Mouse (Mus musculus): ENCODE measurements around the gene Ppp1r14a. TPM values are rescaled to one million over a fixed set of nuclear protein-coding genes. Genes with fewer than 3 reads are reported as not detected.

The Ppp1r14a gene
- polyA plus RNA-seq, 1 experiment from 2014 or later: 1.8 TPM

DNA sequence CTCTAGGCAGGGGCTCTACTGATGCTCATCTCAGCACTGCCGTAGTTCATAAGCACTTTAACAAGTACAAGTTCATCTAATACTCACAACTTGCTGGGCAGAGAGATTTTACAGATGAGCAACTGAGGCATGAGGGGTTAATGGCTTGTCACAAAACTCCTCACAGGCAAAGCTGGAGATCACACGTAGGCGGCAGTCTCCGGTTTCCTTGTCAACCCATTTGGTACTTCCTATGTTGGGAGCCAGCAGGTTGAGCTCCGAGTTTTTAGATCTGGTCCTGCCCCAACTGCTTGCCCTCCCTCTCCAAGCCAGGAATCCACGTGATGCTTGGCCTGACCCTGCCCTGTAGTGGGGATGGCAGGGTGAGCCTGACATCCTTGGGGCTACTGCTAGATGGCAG, 38.0 kb downstream of the Ppp1r14a start:
- peaks cover 32% of the 10 kb centered on the region for H3K36me3 ChIP-seq (ENCODE audit: control insufficient read depth, insufficient read depth, low read length)
- WGBS: 86% methylated on average over 6 of the region's 6 CpGs
- no peak overlapping the region for H3K9ac ChIP-seq (replicated peaks; ENCODE audit: low read depth, low read length)
- no peak overlapping the region for H3K27ac ChIP-seq (ENCODE audit: low read depth, low read length)
- no peaks in the 10 kb centered on the region for H3K27me3 ChIP-seq (ENCODE audit: control insufficient read depth, insufficient read depth, low read length)
- no peaks in the 10 kb centered on the region for H3K9me3 ChIP-seq (ENCODE audit: control insufficient read depth, low read length)
- H3K4me1 ChIP-seq (ENCODE audit: control insufficient read depth, insufficient read depth, low read length): no peaks in the 10 kb centered on the region
- no peak for ATAC-seq (ENCODE audit: low read depth)
- no peak overlapping the region for H3K4me2 ChIP-seq (ENCODE audit: low read depth, low read length)
- H3K4me3 ChIP-seq (ENCODE audit: low read depth, low read length): no peak overlapping the region

DNA sequence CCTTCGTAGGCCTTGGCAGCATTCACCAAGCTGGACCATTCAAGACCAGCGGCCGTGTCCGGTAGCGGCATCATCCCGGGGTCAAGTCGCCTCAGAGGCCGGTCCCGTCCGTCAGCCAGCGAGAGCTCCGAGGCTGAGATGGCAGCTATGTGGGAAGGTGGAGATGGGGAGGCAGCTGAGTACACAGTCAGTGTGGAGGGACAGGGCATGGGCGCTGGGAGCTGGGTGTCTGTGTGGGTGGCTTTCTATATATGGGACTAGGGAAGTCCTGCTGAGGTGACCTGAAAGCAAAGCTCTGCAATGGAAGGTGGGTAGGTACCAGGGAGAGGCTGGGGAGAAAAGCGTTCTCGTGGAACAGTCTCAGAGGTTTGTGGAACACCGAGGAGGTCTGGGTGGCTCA, 39.9 kb downstream of the Ppp1r14a start:
- Histone ChIP-seq H3K27me3 (ENCODE audit: control insufficient read depth, insufficient read depth, low read length) (no peaks in the 10 kb centered on the region), H3K9ac (replicated peaks; ENCODE audit: low read depth, low read length) (no peak overlapping the region), H3K9me3 (ENCODE audit: control insufficient read depth, low read length) (no peaks in the 10 kb centered on the region), H3K4me2 (ENCODE audit: low read depth, low read length) (no peak overlapping the region), H3K27ac (ENCODE audit: low read depth, low read length) (no peak overlapping the region), H3K36me3 (ENCODE audit: control insufficient read depth, insufficient read depth, low read length) (peaks cover 32% of the 10 kb centered on the region), H3K4me3 (ENCODE audit: low read depth, low read length) (no peak overlapping the region), H3K4me1 (ENCODE audit: control insufficient read depth, insufficient read depth, low read length) (no peaks in the 10 kb centered on the region)
- no peak for ATAC-seq (ENCODE audit: low read depth)
- WGBS: 96% methylated on average over 16 of the region's 16 CpGs

DNA sequence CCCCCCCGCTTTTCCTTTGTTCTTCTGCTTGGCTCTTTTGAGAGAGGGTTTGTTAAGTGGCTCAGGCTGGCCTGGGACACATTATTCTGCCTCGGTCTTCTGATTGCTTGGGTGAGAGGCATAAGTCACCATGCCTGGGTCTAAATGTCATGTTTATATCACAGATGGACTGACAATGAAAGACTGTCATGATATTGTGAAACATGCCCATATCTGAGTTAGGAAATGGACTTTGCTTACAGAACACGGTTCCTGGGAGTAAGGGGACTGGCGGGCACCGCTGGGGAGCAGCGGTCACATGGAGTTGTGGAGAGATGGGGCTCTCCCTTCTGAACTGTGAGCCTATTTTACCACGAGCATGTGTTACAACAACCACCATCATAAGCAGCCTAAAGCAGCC, 45.0 kb downstream of the Ppp1r14a start:
- no peak overlapping the region for H3K9ac ChIP-seq (replicated peaks; ENCODE audit: low read depth, low read length)
- H3K9me3 ChIP-seq (ENCODE audit: control insufficient read depth, low read length): no peaks in the 10 kb centered on the region
- no peak overlapping the region for H3K4me2 ChIP-seq (ENCODE audit: low read depth, low read length)
- no peaks in the 10 kb centered on the region for H3K27me3 ChIP-seq (ENCODE audit: control insufficient read depth, insufficient read depth, low read length)
- no peak for ATAC-seq (ENCODE audit: low read depth)
- H3K27ac ChIP-seq (ENCODE audit: low read depth, low read length): no peak overlapping the region
- H3K36me3 ChIP-seq (ENCODE audit: control insufficient read depth, insufficient read depth, low read length): peaks cover 31% of the 10 kb centered on the region; the same call in 1 of the 2 replicates
- no peak overlapping the region for H3K4me3 ChIP-seq (ENCODE audit: low read depth, low read length)
- H3K4me1 ChIP-seq (ENCODE audit: control insufficient read depth, insufficient read depth, low read length): no peaks in the 10 kb centered on the region
- WGBS: 59% methylated on average over 7 of the region's 7 CpGs

DNA sequence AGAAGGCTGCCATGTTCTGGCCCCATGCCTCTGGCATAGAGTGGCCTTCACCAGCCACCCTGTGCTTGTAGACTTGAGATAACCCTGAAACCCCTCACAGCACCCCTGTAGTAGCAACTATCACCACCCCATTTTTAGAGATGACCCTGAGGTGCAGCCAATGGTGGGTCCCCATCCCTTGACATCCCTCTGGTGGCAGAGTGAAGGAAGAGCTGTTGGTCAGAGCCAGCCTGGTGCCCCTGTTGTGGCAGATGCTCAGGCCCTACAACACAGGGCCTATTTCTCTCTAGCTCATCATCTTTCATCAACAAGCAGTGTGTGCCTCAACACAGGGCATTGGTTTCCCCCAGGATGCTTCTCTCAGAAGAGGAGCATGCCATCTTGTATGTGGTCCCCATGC, 46.2 kb downstream of the Ppp1r14a start:
- Histone ChIP-seq H3K9me3 (ENCODE audit: control insufficient read depth, low read length) (no peaks in the 10 kb centered on the region), H3K4me1 (ENCODE audit: control insufficient read depth, insufficient read depth, low read length) (no peaks in the 10 kb centered on the region), H3K4me2 (ENCODE audit: low read depth, low read length) (no peak overlapping the region), H3K27me3 (ENCODE audit: control insufficient read depth, insufficient read depth, low read length) (no peaks in the 10 kb centered on the region), H3K36me3 (ENCODE audit: control insufficient read depth, insufficient read depth, low read length) (peaks cover 23% of the 10 kb centered on the region; the same call in 1 of the 2 replicates), H3K27ac (ENCODE audit: low read depth, low read length) (no peak overlapping the region), H3K4me3 (ENCODE audit: low read depth, low read length) (no peak overlapping the region), H3K9ac (replicated peaks; ENCODE audit: low read depth, low read length) (no peak overlapping the region)
- ATAC-seq (ENCODE audit: low read depth): no peak

GRCm38 (mm10) chr7:29335841-29336671, 46.9 kb downstream of the Ppp1r14a start:
- Histone ChIP-seq H3K4me3 (ENCODE audit: low read depth, low read length) (no peak overlapping the region), H3K9ac (replicated peaks; ENCODE audit: low read depth, low read length) (no peak overlapping the region), H3K27me3 (ENCODE audit: control insufficient read depth, insufficient read depth, low read length) (no peaks in the 10 kb centered on the region), H3K4me1 (ENCODE audit: control insufficient read depth, insufficient read depth, low read length) (no peaks in the 10 kb centered on the region), H3K27ac (ENCODE audit: low read depth, low read length) (no peak overlapping the region), H3K9me3 (ENCODE audit: control insufficient read depth, low read length) (no peaks in the 10 kb centered on the region), H3K4me2 (ENCODE audit: low read depth, low read length) (no peak overlapping the region), H3K36me3 (ENCODE audit: control insufficient read depth, insufficient read depth, low read length) (peaks cover 16% of the 10 kb centered on the region; the same call in 1 of the 2 replicates)
- ATAC-seq (ENCODE audit: low read depth): no peak
- WGBS: 87% methylated on average over 6 of the region's 6 CpGs

DNA sequence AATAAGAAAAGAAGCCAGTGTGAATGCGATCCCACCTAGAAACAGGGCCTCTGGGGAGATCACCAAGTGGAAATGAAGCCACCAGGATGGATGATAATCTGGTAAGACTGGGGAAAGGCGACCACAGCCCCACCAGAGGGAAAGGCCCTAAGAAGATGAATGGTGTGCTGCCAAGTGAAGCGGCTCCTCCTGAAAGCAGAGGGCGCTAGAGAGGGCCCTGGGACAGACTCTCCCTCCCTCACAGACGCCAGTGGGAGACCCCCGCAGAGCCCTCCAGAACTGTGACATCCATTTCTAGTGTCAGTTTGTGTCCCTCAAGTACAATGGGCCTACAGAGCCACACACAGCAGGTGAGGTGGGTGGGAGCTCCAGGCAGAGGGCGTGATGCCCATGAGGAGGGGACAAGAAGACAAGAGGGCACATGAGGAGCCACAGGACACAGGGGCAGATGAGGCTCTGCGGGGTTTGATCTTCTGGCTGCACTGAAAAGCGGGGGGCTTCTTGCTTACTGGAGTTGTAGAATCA, 47.7 kb downstream of the Ppp1r14a start:
- no peak for ATAC-seq (ENCODE audit: low read depth)
- Histone ChIP-seq H3K4me2 (ENCODE audit: low read depth, low read length) (no peak overlapping the region), H3K27me3 (ENCODE audit: control insufficient read depth, insufficient read depth, low read length) (no peaks in the 10 kb centered on the region), H3K9me3 (ENCODE audit: control insufficient read depth, low read length) (no peaks in the 10 kb centered on the region), H3K9ac (replicated peaks; ENCODE audit: low read depth, low read length) (no peak overlapping the region), H3K36me3 (ENCODE audit: control insufficient read depth, insufficient read depth, low read length) (peaks cover 13% of the 10 kb centered on the region; the same call in 1 of the 2 replicates), H3K27ac (ENCODE audit: low read depth, low read length) (no peak overlapping the region), H3K4me1 (ENCODE audit: control insufficient read depth, insufficient read depth, low read length) (peaks cover 2% of the 10 kb centered on the region; the same call in 1 of the 2 replicates), H3K4me3 (ENCODE audit: low read depth, low read length) (no peak overlapping the region)
- 67% methylated on average over 9 of the region's 9 CpGs for WGBS

- H3K27me3 ChIP-seq (ENCODE audit: control insufficient read depth, insufficient read depth, low read length): no peaks in the 10 kb centered on the region
- peaks cover 13% of the 10 kb centered on the region; the same call in 1 of the 2 replicates for H3K36me3 ChIP-seq (ENCODE audit: control insufficient read depth, insufficient read depth, low read length)
- H3K4me2 ChIP-seq (ENCODE audit: low read depth, low read length): no peak overlapping the region
- H3K27ac ChIP-seq (ENCODE audit: low read depth, low read length): no peak overlapping the region
- no peak overlapping the region for H3K9ac ChIP-seq (replicated peaks; ENCODE audit: low read depth, low read length)
- ATAC-seq (ENCODE audit: low read depth): no peak
- no peak overlapping the region for H3K4me3 ChIP-seq (ENCODE audit: low read depth, low read length)
- H3K4me1 ChIP-seq (ENCODE audit: control insufficient read depth, insufficient read depth, low read length): peaks cover 9% of the 10 kb centered on the region
- 91% methylated on average over 2 of the region's 2 CpGs for WGBS
- H3K9me3 ChIP-seq (ENCODE audit: control insufficient read depth, low read length): no peaks in the 10 kb centered on the region
Observed at GRCm38 (mm10) chr7:29337766-29338165, 48.7 kb downstream of the Ppp1r14a start.

DNA sequence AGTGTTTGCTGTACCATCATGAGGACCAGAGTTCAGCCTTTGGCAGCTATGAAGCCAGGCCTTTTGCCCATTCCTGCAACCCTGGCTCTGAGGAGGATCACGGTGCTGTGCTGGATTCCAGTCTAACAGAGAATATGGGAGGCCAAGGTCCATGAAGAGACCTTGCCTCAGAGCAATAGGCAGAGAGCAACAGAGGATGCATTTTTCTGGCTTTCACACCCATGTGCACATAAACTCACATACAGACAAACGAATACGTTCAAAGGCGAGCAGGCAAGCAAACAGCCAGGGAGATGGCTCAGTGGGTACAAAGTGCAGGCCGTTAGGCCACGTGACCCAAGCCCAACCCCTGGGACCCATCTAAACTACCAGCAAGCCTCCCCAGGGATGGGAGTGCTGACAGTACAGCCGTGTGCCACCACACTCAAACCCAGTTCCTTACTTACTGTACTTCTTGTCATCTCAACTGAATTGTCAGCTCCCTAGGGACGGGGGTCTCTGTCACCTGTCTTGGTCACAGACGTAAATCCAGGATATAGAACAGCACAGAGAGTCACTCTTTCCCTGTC, 49.3 kb downstream of the Ppp1r14a start:
- H3K36me3 ChIP-seq (ENCODE audit: control insufficient read depth, insufficient read depth, low read length): peaks cover 13% of the 10 kb centered on the region; the same call in 1 of the 2 replicates
- ATAC-seq (ENCODE audit: low read depth): no peak
- no peak overlapping the region for H3K27ac ChIP-seq (ENCODE audit: low read depth, low read length)
- H3K9me3 ChIP-seq (ENCODE audit: control insufficient read depth, low read length): no peaks in the 10 kb centered on the region
- H3K4me2 ChIP-seq (ENCODE audit: low read depth, low read length): no peak overlapping the region
- peaks cover 9% of the 10 kb centered on the region for H3K4me1 ChIP-seq (ENCODE audit: control insufficient read depth, insufficient read depth, low read length)
- 79% methylated on average over 9 of the region's 9 CpGs for WGBS
- H3K4me3 ChIP-seq (ENCODE audit: low read depth, low read length): no peak overlapping the region
- H3K9ac ChIP-seq (replicated peaks; ENCODE audit: low read depth, low read length): no peak overlapping the region
- no peaks in the 10 kb centered on the region for H3K27me3 ChIP-seq (ENCODE audit: control insufficient read depth, insufficient read depth, low read length)

All from neural tube, embryonic 14.5 days (tissue).